Mouse (Mus musculus): Measurements from ENCODE around the gene Hist1h4k.
"Not testable (repeated sequence)": the region's sequence is repeated elsewhere in the genome, so short reads cannot be mapped to it uniquely, and the experiment has no call there.

Gene Hist1h4k

GRCm38 (mm10) chr13:21754294-21755001 is 4.1 kb upstream of the Hist1h4k start:
- DNase-seq (ENCODE audit: low spot score), result not testable (repeated sequence)

GRCm38 (mm10) chr13:21753524-21754285 is 3.4 kb upstream of the Hist1h4k start, which contains the start of the genes Hist1h2ak and Hist1h2bn:
Hist1h2ak (minus strand) TSS chr13:21753827.
Hist1h2bn (plus strand) TSS chr13:21754123.
- DNase-seq (ENCODE audit: low spot score), result peak; percentile 46

GRCm38 (mm10) chr13:21753051-21753523 is 2.8 kb upstream of the Hist1h4k start:
- DNase-seq (ENCODE audit: low spot score), result no peak

- DNase-seq (ENCODE audit: low spot score), result no peak
These were observed 2.1 kb upstream of the Hist1h4k start for GRCm38 (mm10) chr13:21752356-21752755.

- DNase-seq (ENCODE audit: low spot score), result no peak
These were observed 1.5 kb upstream of the Hist1h4k start for GRCm38 (mm10) chr13:21751827-21752226.

GRCm38 (mm10) chr13:21751417-21751816 is 1.1 kb upstream of the Hist1h4k start:
- DNase-seq (ENCODE audit: low spot score), result no peak

- DNase-seq (ENCODE audit: low spot score), result no peak
These were observed 732 bp downstream of the Hist1h4k start for GRCm38 (mm10) chr13:21749387-21750158.

- DNase-seq (ENCODE audit: low spot score), result no peak
These were observed 5.3 kb downstream of the Hist1h4k start for GRCm38 (mm10) chr13:21745006-21745405.

GRCm38 (mm10) chr13:21734906-21735767 is 15.2 kb downstream of the Hist1h4k start, which contains the start of gene Hist1h4j:
Hist1h4j (plus strand) TSS chr13:21735064.
- DNase-seq (ENCODE audit: low spot score), result peak; percentile 72

GRCm38 (mm10) chr13:21734010-21734905 is 16.0 kb downstream of the Hist1h4k start:
- peak; percentile 82 for DNase-seq (ENCODE audit: low spot score)

- DNase-seq (ENCODE audit: low spot score), result no peak
These were observed 16.8 kb downstream of the Hist1h4k start for GRCm38 (mm10) chr13:21733466-21733865.

- DNase-seq (ENCODE audit: low spot score), result no peak
These were observed 20.8 kb downstream of the Hist1h4k start for GRCm38 (mm10) chr13:21729544-21729943.

- DNase-seq (ENCODE audit: low spot score), result no peak
These were observed 22.2 kb downstream of the Hist1h4k start for GRCm38 (mm10) chr13:21727948-21728572.

GRCm38 (mm10) chr13:21722993-21723836 is 27.1 kb downstream of the Hist1h4k start:
- no peak for DNase-seq (ENCODE audit: low spot score)

GRCm38 (mm10) chr13:21722373-21722925 is 27.9 kb downstream of the Hist1h4k start:
- no peak for DNase-seq (ENCODE audit: low spot score)

GRCm38 (mm10) chr13:21721757-21722372 is 28.4 kb downstream of the Hist1h4k start, which contains the start of gene Hist1h2bm:
Hist1h2bm (plus strand) TSS chr13:21722044.
- DNase-seq (ENCODE audit: low spot score), result not testable (repeated sequence)

GRCm38 (mm10) chr13:21721107-21721756 is 29.1 kb downstream of the Hist1h4k start:
- not testable (repeated sequence) for DNase-seq (ENCODE audit: low spot score)
